Mouse (Mus musculus): ENCODE results near the gene Rbfox2. TPM values are rescaled to one million over a fixed set of nuclear protein-coding genes. Genes with fewer than 3 reads are reported as not detected.

Gene Rbfox2
- polyA plus RNA-seq, 1 experiment from 2014 or later = 13.1 TPM

DNA sequence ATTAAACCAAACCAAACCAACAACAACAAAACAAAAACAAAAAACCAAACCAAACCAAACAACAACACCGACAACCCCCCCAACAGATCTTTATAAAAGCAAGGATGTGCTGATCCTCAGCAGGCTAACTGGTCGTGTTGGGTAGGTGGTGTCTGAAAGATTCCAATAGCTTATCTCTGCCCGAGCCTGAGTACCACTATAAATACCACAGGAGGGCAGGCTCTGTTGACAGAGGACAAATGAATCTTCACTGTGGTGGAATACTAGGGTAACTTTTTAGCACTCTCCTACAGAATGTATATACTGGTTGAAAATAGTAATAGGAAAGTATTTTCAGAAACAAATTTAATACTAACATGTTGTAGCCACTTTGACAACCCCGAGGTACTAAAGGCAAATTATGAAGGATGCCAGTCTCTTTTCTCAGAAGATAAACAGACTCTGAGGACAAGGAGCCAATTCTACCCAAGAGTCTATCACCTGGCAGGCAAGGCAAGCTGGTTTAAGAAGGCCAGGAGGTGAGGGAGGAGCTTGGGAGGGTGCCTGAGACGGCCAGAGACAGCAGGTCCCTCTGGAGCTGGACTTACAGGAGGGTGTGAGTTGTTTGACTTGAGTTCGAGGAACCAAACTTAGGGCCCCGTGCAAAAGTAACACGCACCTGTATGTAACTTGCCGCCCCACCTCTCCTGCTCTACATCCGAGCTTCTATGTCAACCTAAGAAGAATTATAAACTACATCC, 199.5 kb downstream of the Rbfox2 start:
- Histone ChIP-seq H3K9me3 (replicated peaks) (no peaks in the 10 kb centered on the region), H3K27ac (no peak overlapping the region), H3K36me3 (peaks cover 3% of the 10 kb centered on the region; the same call in 1 of the 2 replicates), H3K4me2 (no peak overlapping the region), H3K4me1 (peaks cover 8% of the 10 kb centered on the region; the same call in 1 of the 2 replicates), H3K9ac (no peak overlapping the region), H3K27me3 (replicated peaks) (no peaks in the 10 kb centered on the region), H3K4me3 (no peak overlapping the region)
- no peak for ATAC-seq
- 61% methylated on average over 10 of the region's 10 CpGs for WGBS (ENCODE audit: insufficient replicate concordance)

DNA sequence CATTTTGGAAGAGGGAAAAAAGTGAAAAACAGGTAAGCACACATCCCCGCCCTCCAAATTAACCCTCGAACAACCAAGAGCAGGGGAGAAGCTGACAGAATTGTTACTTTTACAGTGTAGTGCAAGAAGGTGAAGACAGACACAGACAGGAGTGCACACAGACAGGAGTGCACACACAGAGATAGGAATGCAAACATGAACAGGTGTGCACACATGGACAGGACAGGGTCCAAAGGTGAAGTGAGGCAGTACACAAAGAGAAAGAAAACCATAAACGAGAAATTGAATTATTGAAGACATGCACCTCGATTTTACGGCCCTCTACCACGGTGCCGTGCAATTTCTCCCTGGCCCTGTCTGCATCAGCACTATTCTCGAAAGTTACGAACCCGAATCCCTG, 201.5 kb downstream of the Rbfox2 start:
- ATAC-seq = no peak
- Histone ChIP-seq H3K9ac (no peak overlapping the region), H3K4me2 (no peak overlapping the region), H3K4me3 (no peak overlapping the region), H3K9me3 (replicated peaks) (no peaks in the 10 kb centered on the region), H3K27ac (no peak overlapping the region), H3K4me1 (peaks cover 4% of the 10 kb centered on the region; the same call in 1 of the 2 replicates), H3K36me3 (peaks cover 9% of the 10 kb centered on the region), H3K27me3 (replicated peaks) (no peaks in the 10 kb centered on the region)
- 70% methylated on average over 10 of the region's 10 CpGs for WGBS (ENCODE audit: insufficient replicate concordance)

- no peak for ATAC-seq
- Histone ChIP-seq H3K9ac (no peak overlapping the region), H3K4me1 (peaks cover 4% of the 10 kb centered on the region; the same call in 1 of the 2 replicates), H3K9me3 (replicated peaks) (no peaks in the 10 kb centered on the region), H3K27ac (no peak overlapping the region), H3K4me3 (no peak overlapping the region), H3K4me2 (no peak overlapping the region), H3K27me3 (replicated peaks) (no peaks in the 10 kb centered on the region), H3K36me3 (peaks cover 9% of the 10 kb centered on the region)
- 79% methylated on average over 10 of the region's 10 CpGs for WGBS (ENCODE audit: insufficient replicate concordance)
Measured at GRCm38 (mm10) chr15:77104349-77105158, 202.2 kb downstream of the Rbfox2 start.

GRCm38 (mm10) chr15:77102685-77103084, 204.1 kb downstream of the Rbfox2 start:
- 62% methylated on average over 5 of the region's 5 CpGs for WGBS (ENCODE audit: insufficient replicate concordance)
- no peaks in the 10 kb centered on the region for H3K9me3 ChIP-seq (replicated peaks)
- H3K27me3 ChIP-seq (replicated peaks) = no peaks in the 10 kb centered on the region
- no peak overlapping the region for H3K9ac ChIP-seq
- no peak overlapping the region for H3K27ac ChIP-seq
- no peak for ATAC-seq
- peaks cover 4% of the 10 kb centered on the region; the same call in 1 of the 2 replicates for H3K4me1 ChIP-seq
- H3K4me3 ChIP-seq = no peak overlapping the region
- no peak overlapping the region for H3K4me2 ChIP-seq
- peaks cover 13% of the 10 kb centered on the region for H3K36me3 ChIP-seq

DNA sequence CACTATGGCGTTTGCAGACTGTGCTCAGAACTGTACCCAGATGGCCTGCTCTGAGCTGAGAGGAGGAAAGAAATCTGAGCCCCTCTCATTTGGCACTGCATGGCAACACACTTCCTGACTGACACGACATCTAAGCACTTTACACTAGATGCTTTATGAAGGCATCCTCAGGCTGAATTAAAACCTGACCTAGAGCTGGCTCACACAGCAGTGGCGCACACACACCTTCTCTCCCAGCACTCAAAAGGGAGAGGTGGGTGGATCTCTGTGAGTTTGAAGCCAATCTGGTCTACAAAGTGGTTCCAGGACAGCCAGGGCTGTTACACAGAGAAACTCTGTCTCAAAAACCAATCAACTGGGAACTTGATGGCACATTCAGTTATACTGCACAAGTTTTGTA, 207.0 kb downstream of the Rbfox2 start:
- ATAC-seq = no peak
- no peak overlapping the region for H3K4me2 ChIP-seq
- no peaks in the 10 kb centered on the region for H3K27me3 ChIP-seq (replicated peaks)
- 56% methylated on average over 3 of the region's 3 CpGs for WGBS (ENCODE audit: insufficient replicate concordance)
- H3K36me3 ChIP-seq = peaks cover 18% of the 10 kb centered on the region
- no peak overlapping the region for H3K4me3 ChIP-seq
- no peaks in the 10 kb centered on the region for H3K9me3 ChIP-seq (replicated peaks)
- H3K9ac ChIP-seq = no peak overlapping the region
- no peak overlapping the region for H3K27ac ChIP-seq
- peaks cover 4% of the 10 kb centered on the region; the same call in 1 of the 2 replicates for H3K4me1 ChIP-seq

DNA sequence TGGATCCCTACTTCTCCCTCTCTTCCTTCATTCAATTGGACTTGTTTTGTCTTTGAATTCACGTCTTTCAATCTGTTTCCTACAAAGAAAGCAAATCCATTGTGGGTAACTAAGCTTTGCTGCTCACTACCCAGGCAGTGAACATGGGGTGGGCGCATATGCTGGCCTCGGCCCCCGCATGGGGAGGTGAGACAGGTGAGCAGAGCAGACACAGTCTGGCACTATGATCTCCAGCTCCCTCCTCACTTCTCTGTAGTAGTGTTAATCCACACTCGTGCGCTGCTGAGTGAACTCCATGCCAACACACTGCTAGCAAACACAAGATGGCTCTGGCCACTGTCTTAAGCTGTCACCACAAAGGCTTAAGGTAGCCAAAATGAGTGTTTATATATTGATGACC, 209.4 kb downstream of the Rbfox2 start:
- ATAC-seq = no peak
- Histone ChIP-seq H3K9ac (no peak overlapping the region), H3K36me3 (peaks cover 28% of the 10 kb centered on the region), H3K27me3 (replicated peaks) (no peaks in the 10 kb centered on the region), H3K4me2 (no peak overlapping the region), H3K27ac (no peak overlapping the region), H3K4me1 (no peaks in the 10 kb centered on the region), H3K9me3 (replicated peaks) (no peaks in the 10 kb centered on the region), H3K4me3 (no peak overlapping the region)
- 71% methylated on average over 6 of the region's 6 CpGs for WGBS (ENCODE audit: insufficient replicate concordance)

GRCm38 (mm10) chr15:77095216-77095615, 211.6 kb downstream of the Rbfox2 start:
- H3K9me3 ChIP-seq (replicated peaks) = no peaks in the 10 kb centered on the region
- WGBS (ENCODE audit: insufficient replicate concordance) = 94% methylated on average over 1 of the region's 1 CpGs
- peaks cover 23% of the 10 kb centered on the region for H3K36me3 ChIP-seq
- no peaks in the 10 kb centered on the region for H3K4me1 ChIP-seq
- H3K27ac ChIP-seq = no peak overlapping the region
- no peak overlapping the region for H3K9ac ChIP-seq
- ATAC-seq = no peak
- H3K27me3 ChIP-seq (replicated peaks) = no peaks in the 10 kb centered on the region
- H3K4me3 ChIP-seq = no peak overlapping the region
- no peak overlapping the region for H3K4me2 ChIP-seq

DNA sequence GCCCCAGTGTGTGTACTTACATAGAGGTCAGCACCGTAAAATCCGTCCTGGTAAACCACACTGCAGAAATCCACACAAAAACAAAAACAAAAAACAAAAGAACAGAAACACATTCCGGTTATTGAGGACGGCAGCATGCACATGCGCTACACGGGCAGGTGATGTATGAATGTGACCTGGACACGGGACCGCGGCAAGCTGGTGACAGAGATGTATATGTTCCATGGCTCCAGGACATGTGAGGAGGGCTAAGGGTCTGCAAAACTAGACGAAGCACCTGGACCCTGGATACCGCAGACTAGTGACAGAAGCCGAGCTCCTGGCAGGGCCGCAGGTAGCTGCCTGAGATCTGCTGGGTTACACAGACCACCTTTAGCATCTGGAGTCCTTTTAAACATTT, 212.4 kb downstream of the Rbfox2 start:
- no peak overlapping the region for H3K4me3 ChIP-seq
- WGBS (ENCODE audit: insufficient replicate concordance) = 83% methylated on average over 13 of the region's 13 CpGs
- no peaks in the 10 kb centered on the region for H3K27me3 ChIP-seq (replicated peaks)
- no peaks in the 10 kb centered on the region for H3K4me1 ChIP-seq
- no peak overlapping the region for H3K27ac ChIP-seq
- ATAC-seq = no peak
- no peak overlapping the region for H3K9ac ChIP-seq
- H3K9me3 ChIP-seq (replicated peaks) = no peaks in the 10 kb centered on the region
- no peak overlapping the region for H3K4me2 ChIP-seq
- H3K36me3 ChIP-seq = peaks cover 23% of the 10 kb centered on the region

- no peak overlapping the region for H3K4me3 ChIP-seq
- no peak overlapping the region for H3K27ac ChIP-seq
- no peak overlapping the region for H3K9ac ChIP-seq
- no peak for ATAC-seq
- no peaks in the 10 kb centered on the region for H3K4me1 ChIP-seq
- H3K36me3 ChIP-seq = peaks cover 20% of the 10 kb centered on the region
- 70% methylated on average over 4 of the region's 4 CpGs for WGBS (ENCODE audit: insufficient replicate concordance)
- H3K9me3 ChIP-seq (replicated peaks) = no peaks in the 10 kb centered on the region
- H3K27me3 ChIP-seq (replicated peaks) = no peaks in the 10 kb centered on the region
- H3K4me2 ChIP-seq = no peak overlapping the region
Measured at GRCm38 (mm10) chr15:77091394-77091793, 215.4 kb downstream of the Rbfox2 start.

DNA sequence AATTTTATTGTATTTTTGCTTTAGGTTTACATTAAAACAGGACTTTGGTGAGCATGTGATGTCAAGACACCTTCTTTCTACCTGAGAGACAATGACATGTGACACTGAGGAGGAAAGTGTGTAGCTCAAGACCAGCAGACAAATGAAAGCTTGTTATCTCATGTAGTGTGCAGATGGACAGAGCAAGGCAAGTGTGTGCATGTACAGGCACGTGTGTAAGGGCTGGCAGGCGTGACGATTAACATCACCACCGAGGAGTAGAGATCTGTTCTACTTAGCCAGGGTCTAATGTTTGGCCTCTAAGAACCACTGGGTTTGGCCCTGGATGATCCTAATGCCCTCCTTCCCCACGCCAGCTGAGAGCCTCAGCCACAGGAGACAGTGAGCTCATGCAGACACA, 216.3 kb downstream of the Rbfox2 start:
- Histone ChIP-seq H3K4me1 (no peaks in the 10 kb centered on the region), H3K27ac (no peak overlapping the region), H3K4me2 (no peak overlapping the region), H3K9me3 (replicated peaks) (no peaks in the 10 kb centered on the region), H3K9ac (no peak overlapping the region), H3K4me3 (no peak overlapping the region), H3K27me3 (replicated peaks) (no peaks in the 10 kb centered on the region), H3K36me3 (peaks cover 25% of the 10 kb centered on the region)
- 62% methylated on average over 5 of the region's 5 CpGs for whole genome bisulfite sequencing (ENCODE audit: insufficient replicate concordance)
- ATAC-seq = no peak

DNA sequence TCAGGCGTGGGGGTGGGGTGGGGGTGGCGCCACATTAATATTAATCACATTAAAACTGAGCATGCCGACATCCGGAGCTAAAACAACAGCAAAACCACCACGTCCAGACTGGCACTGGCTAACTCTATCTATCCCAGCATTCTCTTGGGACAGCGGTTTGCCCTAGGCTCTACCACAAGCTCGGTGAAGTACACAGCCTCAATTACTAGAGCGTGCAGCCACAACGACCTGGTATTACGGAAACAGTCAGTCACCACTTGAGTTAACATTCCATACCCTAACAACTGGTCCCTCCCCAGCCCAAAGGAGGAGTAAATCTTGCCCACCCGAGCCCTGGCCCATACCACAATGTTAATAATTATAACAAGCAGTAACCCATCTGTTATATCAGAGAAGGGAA, 217.6 kb downstream of the Rbfox2 start:
- H3K27ac ChIP-seq = no peak overlapping the region
- no peaks in the 10 kb centered on the region for H3K27me3 ChIP-seq (replicated peaks)
- no peaks in the 10 kb centered on the region for H3K9me3 ChIP-seq (replicated peaks)
- peaks cover 29% of the 10 kb centered on the region for H3K36me3 ChIP-seq
- H3K4me3 ChIP-seq = no peak overlapping the region
- H3K4me1 ChIP-seq = no peaks in the 10 kb centered on the region
- H3K9ac ChIP-seq = no peak overlapping the region
- 73% methylated on average over 11 of the region's 11 CpGs for WGBS (ENCODE audit: insufficient replicate concordance)
- ATAC-seq = no peak
- no peak overlapping the region for H3K4me2 ChIP-seq

DNA sequence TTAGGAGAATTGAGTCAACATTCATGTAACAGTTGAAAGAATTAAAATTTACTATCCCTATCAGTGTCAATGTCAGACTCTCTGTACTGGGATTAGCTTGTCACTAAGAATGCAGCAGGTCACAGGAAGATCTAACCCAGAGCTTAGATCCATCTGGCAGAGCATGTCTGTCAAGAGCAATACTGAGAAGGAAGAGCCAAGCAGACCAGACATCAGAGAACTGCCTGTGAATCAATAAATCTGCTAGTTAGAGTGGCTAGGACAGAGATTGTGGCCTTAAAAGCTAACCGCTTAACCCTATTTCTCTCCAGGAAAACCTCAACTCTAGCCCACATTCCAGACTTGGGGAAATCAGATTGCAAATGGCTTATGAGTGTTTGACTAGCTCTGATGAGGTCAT, 220.3 kb downstream of the Rbfox2 start:
- Histone ChIP-seq H3K9ac (no peak overlapping the region), H3K27ac (no peak overlapping the region), H3K4me2 (no peak overlapping the region), H3K4me1 (no peaks in the 10 kb centered on the region), H3K36me3 (peaks cover 33% of the 10 kb centered on the region), H3K9me3 (replicated peaks) (no peaks in the 10 kb centered on the region), H3K4me3 (no peak overlapping the region), H3K27me3 (replicated peaks) (no peaks in the 10 kb centered on the region)
- WGBS (ENCODE audit: insufficient replicate concordance) = 80% methylated on average over 1 of the region's 1 CpGs
- no peak for ATAC-seq

Measured in liver, embryonic 12.5 days (tissue).